Mouse (Mus musculus): ENCODE results near the gene Tmem221.
"Not testable (repeated sequence)": the region's sequence is repeated elsewhere in the genome, so short reads cannot be mapped to it uniquely, and the experiment has no call there.

- not testable (repeated sequence) for TF ChIP-seq CTCF, POLR2A (IDR thresholded peaks at IDR 0.05; ENCODE audit: insufficient read depth, low read depth, low read length)
These were observed 27.8 kb downstream of the Tmem221 start for GRCm38 (mm10) chr8:71530735-71531467.
